Mouse (Mus musculus) lung, adult 2 months (tissue): Measurements from ENCODE around the gene Sh2b3. TPM values are rescaled to one million over a fixed set of nuclear protein-coding genes. Genes with fewer than 3 reads are reported as not detected.

ENCODE experiments used
- DNase-seq: peaks from one replicate; pipeline ENCODE4 v3.0.0; 2022
- H3K4me1 ChIP-seq: fragments of 200-500 bp; 2 replicates; pipeline ENCODE4 v1.6.1; 2011; ENCODE audit warnings: low read length; ENCODE audit not compliant: control insufficient read depth, insufficient read depth
- H3K4me3 ChIP-seq: fragments of 200-500 bp; replicated peaks from 2 replicates; pipeline ENCODE3; 2011; ENCODE audit warnings: low read depth, mild to moderate bottlenecking, control low read depth, low read length; ENCODE audit errors: extremely low read depth
- CTCF ChIP-seq: fragments of 200-500 bp; IDR thresholded peaks from 2 replicates; pipeline ENCODE4 v1.5.1; 2011; ENCODE audit warnings: mild to moderate bottlenecking, low read length, control low read depth; ENCODE audit not compliant: insufficient read depth
- POLR2A ChIP-seq: fragments of 200-500 bp; IDR thresholded peaks from 2 replicates; pipeline ENCODE4 v1.6.1; 2011; ENCODE audit warnings: low read depth, mild to moderate bottlenecking, control low read depth, low read length, borderline replicate concordance; ENCODE audit errors: extremely low read depth
- WGBS: fragments of 180-500 bp; shearing (Covaris S2); methylation state at CpG from one replicate; pipeline ENCODE4 v1.1.7; 2018; 5-methylcytosine and 5-hydroxymethylcytosine counted together
- polyA plus RNA-seq: library from polyadenylated mRNA; depleted of rRNA; stranded (reverse); fragments of >200 nt; gene quantifications from 2 replicates; pipeline ENCODE4 v1.2.3, GENCODE M21; 2012

Gene Sh2b3
- polyA plus RNA-seq, 1 experiment, result 58.8 TPM

DNA sequence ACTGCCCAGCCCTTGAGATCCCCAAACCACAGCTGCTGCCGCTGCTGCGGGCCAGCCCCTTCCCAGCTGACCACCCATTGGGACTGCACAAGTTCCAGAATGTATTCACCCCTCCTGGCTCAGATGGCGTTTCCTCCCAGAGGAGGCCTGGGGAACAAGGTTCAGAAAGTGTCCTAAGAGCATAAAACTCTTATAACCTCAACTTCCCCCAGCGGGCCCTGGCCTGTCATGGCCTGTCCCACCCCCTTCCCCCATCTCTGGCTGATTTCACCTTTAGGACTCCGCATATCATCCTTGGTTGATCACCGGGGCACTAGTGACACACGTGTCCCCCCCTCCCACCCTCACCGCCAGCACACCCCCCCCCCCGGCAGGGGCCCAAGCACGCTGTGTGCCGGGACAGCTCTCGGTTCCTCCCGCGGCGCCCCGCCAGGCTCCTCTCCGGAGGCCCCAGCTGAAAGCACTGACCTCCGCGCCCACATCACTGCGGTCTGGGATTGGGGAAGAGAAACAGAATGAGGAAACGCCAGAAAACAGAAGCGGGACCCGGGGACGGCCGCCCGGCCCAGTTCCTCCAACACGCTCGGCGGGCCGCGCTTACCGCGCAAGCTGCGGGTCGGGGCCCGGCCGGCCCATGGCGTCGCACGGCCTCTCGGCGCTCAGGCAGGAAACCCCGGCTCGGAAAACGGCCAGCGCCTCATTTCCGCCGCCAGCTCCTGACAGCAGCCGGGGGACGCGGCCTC lies 1.3 kb downstream of the Sh2b3 start:
- WGBS, result under 1% methylated on average over 51 of the region's 51 CpGs
- H3K4me1 ChIP-seq, result peaks cover 33% of the 10 kb centered on the region
- TF ChIP-seq POLR2A (no peak), CTCF (no peak)
- DNase-seq, result no peak
- peak overlapping the region; percentile 67 for H3K4me3 ChIP-seq

DNA sequence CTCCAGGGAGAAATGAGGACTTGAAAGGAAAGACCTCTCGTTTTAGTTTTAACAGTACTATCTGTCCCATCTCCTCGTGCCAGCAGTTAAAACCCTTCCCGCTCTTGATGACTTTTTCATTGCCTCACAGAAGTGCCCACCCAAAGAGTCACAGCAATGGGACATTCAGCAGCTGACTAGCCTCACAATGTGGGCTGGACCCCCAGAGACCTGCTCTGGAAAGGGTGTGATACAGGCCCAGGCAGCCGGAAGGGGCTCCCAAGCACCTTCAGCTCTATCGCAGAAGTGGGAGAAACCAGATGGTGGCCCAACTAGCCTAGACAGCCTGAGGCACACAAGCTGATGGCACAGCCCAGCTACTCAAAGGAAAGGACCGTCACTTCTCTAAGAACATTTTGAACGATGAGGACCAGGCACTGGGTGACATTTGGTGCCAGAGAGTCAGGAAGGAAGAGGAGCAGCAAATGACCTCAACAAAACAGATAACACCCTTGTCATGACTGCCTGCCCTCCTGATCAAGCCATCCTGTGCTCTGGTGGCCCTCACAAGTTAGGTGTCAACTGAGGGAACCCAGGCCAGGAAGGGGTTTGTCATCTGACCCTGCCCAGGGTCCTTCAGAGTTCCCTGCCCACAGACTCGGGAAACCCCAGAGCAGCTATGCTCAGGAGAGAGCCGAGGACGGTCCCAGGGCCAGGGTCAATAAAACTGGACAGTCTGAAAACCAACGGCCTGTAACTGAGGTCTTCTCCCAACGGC lies 2.3 kb downstream of the Sh2b3 start:
- no peak for DNase-seq
- peaks cover 33% of the 10 kb centered on the region for H3K4me1 ChIP-seq
- 14% methylated on average over 12 of the region's 12 CpGs for WGBS
- H3K4me3 ChIP-seq, result peak overlapping the region; percentile 67
- peak; percentile 24; the same call in 1 of the 2 replicates for TF ChIP-seq POLR2A
- no peak for TF ChIP-seq CTCF

DNA sequence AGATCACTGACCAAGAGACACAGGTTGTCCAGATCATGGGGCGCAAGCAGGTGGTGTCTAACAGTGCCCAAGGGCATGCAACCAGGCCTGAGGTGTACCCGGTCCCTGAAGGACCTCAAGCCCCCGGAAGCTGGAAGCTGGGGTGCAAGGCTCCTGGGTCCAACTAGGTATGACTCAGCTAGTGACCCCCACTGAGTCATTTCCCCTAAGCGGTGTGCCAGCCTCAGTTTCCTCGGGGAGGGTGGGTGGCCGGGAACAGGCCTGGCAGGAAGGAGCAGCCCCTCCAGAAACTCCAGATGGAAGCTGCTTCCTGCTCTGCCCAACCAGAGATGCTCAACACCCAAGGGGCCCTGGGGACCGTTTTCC lies 3.2 kb downstream of the Sh2b3 start:
- no peak for TF ChIP-seq POLR2A
- TF ChIP-seq CTCF, result no peak
- DNase-seq, result no peak
- peaks cover 33% of the 10 kb centered on the region for H3K4me1 ChIP-seq
- WGBS, result 43% methylated on average over 7 of the region's 7 CpGs
- peak overlapping the region; percentile 33 for H3K4me3 ChIP-seq

DNA sequence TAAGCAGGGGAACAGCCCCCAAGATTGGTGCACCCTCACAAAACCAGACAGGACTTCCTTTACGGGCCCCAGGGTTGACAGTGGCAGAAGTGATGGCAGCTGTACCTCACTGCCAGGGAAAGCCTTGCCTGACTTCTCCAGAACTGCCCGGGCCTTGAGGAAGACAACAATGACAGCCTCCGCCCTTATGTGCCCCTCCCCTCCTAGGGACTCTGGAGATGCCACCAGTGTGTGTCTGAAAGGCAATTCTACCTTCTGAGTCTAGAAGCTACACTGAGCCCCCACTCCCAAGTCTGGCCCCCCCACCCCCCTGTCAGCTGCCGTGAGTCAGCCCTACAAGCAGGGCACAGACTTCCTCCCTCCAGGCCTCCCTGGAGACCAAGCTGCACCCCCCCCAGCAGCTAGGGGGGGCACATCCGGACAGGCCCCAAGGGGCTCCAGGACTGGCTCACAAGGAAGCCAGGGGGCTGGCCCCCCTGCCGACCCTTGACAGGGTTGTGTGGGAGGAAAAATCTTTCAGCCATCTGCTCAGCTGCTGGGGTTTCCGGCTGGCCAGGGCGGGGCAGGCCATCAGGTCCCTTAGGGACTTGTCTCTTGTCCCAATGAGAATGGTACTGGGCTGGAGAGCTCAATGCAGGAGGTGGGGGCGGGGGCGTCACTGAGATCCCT lies 3.7 kb downstream of the Sh2b3 start:
- WGBS, result 25% methylated on average over 10 of the region's 10 CpGs
- H3K4me3 ChIP-seq, result peak overlapping the region; percentile 33
- H3K4me1 ChIP-seq, result peaks cover 31% of the 10 kb centered on the region
- TF ChIP-seq POLR2A (no peak), CTCF (no peak)
- DNase-seq, result no peak

DNA sequence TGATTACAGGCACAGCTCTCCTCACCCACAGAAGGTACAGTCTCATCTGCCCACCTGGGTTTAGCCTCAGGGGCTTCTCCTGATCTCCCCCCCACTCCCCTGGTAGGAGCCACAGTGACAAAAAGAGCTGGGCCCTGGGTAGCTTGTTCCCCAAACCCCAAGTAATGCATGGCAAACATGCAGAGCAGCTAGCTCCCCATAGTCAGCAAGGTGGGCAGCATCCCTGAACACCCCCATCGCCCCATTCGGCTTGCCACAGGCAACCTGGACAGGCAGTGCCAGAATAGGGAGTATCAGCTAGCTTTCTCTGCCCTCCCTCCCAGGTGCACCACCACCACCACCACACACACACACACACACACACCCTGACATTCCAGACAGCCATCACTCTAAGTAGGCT lies 4.3 kb downstream of the Sh2b3 start:
- Histone ChIP-seq H3K4me1 (peaks cover 31% of the 10 kb centered on the region), H3K4me3 (peak overlapping the region; percentile 17)
- no peak for DNase-seq
- 55% methylated on average over 2 of the region's 2 CpGs for WGBS
- TF ChIP-seq CTCF (no peak), POLR2A (no peak)

DNA sequence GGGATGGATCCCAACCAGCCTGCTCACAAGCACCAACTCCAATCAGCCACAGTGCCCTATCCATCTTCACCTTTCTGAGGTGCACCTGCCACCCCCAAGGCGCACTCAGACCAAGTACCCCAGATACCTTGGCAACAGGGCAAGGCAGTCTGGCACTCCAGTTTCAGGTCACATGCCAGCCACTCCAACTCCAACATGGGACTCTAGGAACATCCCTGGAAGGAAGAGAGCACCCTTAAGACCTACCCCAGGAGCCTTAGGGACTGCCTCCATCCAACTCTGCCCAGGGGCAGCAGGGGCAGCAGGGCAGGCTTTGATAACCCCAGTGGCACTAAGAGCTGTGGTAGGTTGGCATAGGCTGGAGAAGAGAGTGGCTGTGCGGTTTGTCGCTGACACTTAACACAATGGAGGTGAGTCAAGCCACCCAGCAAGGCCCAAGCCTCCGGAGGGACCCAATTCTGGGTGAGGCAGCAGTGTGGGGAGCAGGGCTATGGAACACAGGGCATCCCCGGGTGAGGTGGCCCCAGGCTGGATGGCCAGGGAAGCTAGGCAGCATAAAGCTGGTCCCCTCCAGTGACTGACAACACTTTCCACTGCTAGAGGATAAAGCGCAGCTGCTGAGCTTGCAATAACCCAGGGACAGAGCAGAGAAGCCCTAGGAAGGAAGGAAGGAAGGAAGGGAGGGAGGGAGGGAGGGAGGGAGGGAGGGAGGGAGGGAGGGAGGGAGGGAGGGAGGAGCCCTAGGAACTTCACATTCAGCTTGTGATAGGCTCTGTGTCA lies 4.9 kb downstream of the Sh2b3 start:
- DNase-seq, result no peak
- no peak for TF ChIP-seq POLR2A
- H3K4me1 ChIP-seq, result peaks cover 28% of the 10 kb centered on the region
- 43% methylated on average over 5 of the region's 6 CpGs for WGBS
- no peak overlapping the region for H3K4me3 ChIP-seq

DNA sequence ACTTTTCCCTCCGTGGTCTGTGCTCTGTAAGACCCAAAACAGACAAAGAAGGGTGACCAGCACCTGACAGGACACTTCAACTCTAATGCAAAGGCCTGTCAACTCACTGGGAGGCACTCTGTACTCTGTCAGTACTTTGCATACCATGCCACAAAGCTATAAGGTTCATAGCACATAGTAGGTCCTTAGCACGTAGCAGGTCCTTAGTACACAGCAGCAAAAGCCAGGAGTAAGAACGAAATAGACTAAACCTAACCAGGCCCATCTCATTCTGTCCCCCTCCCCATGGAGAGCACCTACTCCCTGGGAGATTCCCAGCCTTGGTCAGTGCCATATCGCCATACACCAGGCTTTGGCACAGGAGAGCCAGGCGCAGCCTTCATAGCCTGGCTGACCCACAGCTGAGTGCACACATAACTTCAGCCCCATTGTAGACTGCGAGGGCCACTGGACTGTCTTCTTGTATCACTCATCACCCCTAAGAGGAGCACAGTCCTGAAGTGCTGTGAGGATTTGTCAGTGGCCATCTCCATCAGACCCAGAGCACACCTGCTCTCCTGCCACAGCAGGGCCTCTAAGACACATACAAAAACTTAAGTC lies 6.3 kb downstream of the Sh2b3 start:
- peaks cover 28% of the 10 kb centered on the region for H3K4me1 ChIP-seq
- no peak for TF ChIP-seq POLR2A
- no peak for TF ChIP-seq CTCF
- no peak overlapping the region for H3K4me3 ChIP-seq
- WGBS, result 85% methylated on average over 6 of the region's 6 CpGs
- no peak for DNase-seq

DNA sequence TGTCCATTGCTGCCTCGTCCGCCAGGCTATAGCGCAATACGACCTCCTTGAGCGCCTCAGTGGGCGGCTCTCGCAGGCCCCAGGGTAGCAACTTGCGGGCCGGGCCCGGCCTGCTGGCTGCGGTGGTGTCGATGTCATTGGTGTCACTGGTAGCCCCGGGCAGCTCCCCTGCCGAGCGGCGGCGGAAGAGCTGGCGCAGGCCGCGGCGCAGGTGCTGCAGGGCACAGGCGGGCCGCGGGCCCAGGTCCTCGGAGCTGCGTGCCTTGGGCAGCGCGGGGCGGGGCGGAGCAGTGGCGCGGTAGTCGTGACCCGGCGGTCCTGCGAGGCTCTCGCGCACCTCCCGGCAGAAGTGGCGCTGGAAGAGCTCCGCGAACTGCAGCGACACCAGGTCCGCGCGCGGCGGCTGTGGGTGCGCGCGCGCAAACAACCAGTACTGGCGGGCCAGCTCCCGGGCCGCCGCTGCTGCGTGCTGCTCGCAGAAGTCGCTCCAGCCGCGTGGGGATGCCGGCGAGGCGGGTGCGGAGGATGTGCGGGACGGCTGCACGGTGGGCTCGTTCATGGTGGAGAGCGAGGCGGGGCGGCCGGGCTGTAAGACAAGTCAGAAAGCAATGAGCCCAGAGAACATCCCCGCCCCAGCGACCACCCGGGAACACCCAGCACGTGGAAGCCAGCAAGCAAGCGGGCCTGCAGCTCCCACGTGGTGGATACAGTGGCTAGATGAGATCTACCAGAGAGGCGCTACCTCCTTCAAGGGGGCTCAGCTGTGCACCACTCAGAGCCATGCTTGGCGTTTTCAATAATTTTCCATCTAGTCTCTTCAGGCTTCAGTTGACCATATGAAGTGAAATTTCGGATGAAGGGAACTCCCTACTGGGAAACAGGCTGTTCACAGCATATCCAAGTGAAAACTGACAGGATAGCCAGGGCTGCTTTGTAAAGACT lies 8.7 kb downstream of the Sh2b3 start:
- no peak overlapping the region for H3K4me3 ChIP-seq
- 54% methylated on average over 79 of the region's 82 CpGs for WGBS
- peaks cover 27% of the 10 kb centered on the region for H3K4me1 ChIP-seq
- TF ChIP-seq POLR2A (no peak), CTCF (no peak)
- DNase-seq, result no peak

DNA sequence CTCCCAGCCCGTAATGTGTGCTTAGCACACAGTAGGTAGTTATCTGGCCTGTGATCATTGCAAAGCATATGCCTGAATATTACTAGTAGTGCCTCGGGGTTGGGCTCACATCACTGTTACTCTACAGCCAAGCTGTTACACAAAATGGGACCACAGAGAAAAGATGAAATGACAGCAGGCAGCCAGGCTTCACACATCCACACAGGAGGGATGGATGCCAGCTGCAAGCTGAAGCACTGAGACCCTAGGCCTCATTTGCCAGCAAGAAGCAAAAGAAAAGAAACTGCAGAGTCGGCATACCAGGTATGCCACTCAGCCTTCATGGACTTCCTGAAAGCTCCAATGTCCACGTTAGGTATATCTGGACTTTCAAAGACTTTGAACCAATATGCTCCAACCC lies 9.6 kb downstream of the Sh2b3 start:
- peaks cover 32% of the 10 kb centered on the region for H3K4me1 ChIP-seq
- TF ChIP-seq POLR2A, result no peak
- TF ChIP-seq CTCF, result no peak
- no peak for DNase-seq
- 78% methylated on average over 4 of the region's 4 CpGs for WGBS
- no peak overlapping the region for H3K4me3 ChIP-seq
